Mouse (Mus musculus) myocyte (in vitro differentiated cells): Measurements from ENCODE around the gene Atp2a1. TPM values are rescaled to one million over a fixed set of nuclear protein-coding genes. Genes with fewer than 3 reads are reported as not detected.

Experiments used
- H3K27me3 ChIP-seq: one replicate; pipeline ENCODE4 v1.6.1; 2011; ENCODE audit not compliant: control insufficient read depth, insufficient read depth, insufficient read length
- H3K36me3 ChIP-seq: one replicate; pipeline ENCODE4 v1.6.1; 2011; ENCODE audit not compliant: control insufficient read depth, insufficient read depth
- H3K4me2 ChIP-seq: one replicate; pipeline ENCODE4 v1.6.1; 2011; ENCODE audit warnings: low read depth, control low read depth
- H3K4me3 ChIP-seq: one replicate; pipeline ENCODE4 v1.5.1; 2011; ENCODE audit warnings: mild to moderate bottlenecking, control low read depth, moderate library complexity
- H3K79me2 ChIP-seq: one replicate; pipeline ENCODE4 v1.6.1; 2011; ENCODE audit not compliant: control insufficient read depth, insufficient read depth
- H3ac ChIP-seq: one replicate; pipeline ENCODE4 v1.6.1; 2011; ENCODE audit not compliant: control insufficient read depth, insufficient read length
- CEBPB ChIP-seq: IDR thresholded peaks from 2 replicates; pipeline ENCODE4 v1.6.1; 2011; ENCODE audit warnings: mild to moderate bottlenecking, moderate library complexity; ENCODE audit not compliant: poor library complexity, insufficient read depth, severe bottlenecking
- E2F4 ChIP-seq: IDR thresholded peaks from one replicate; pipeline ENCODE4 v1.6.1; 2011; ENCODE audit warnings: mild to moderate bottlenecking, control low read depth, moderate library complexity; ENCODE audit not compliant: insufficient read depth
- MAX ChIP-seq: IDR thresholded peaks from one replicate; pipeline ENCODE4 v1.6.1; 2011; ENCODE audit warnings: low read depth, mild to moderate bottlenecking, control low read depth
- MYOD1 ChIP-seq, 3 experiments: IDR thresholded peaks; one replicate each; pipeline ENCODE4 v1.6.1; 2011; ENCODE audit warnings: control low read depth in 2 of 3, low read depth in 2 of 3, mild to moderate bottlenecking in 2 of 3, moderate library complexity in 1 of 3; ENCODE audit not compliant: insufficient read length in 2 of 3, control insufficient read depth in 1 of 3
- MYOG ChIP-seq, 3 experiments: IDR thresholded peaks; one replicate each; pipeline ENCODE4 v1.6.1; 2011; ENCODE audit warnings: control low read depth in 2 of 3, low read depth in 2 of 3, mild to moderate bottlenecking in 2 of 3; ENCODE audit not compliant: insufficient read length in 2 of 3, control insufficient read depth in 1 of 3, insufficient read depth in 1 of 3
- POLR2A ChIP-seq: IDR thresholded peaks from one replicate; pipeline ENCODE4 v1.6.1; 2011; ENCODE audit warnings: low read depth, mild to moderate bottlenecking, control low read depth, moderate library complexity; ENCODE audit not compliant: insufficient read length
- POLR2AphosphoS2 ChIP-seq: IDR thresholded peaks from one replicate; pipeline ENCODE4 v1.6.1; 2011; ENCODE audit warnings: low read depth, control low read depth; ENCODE audit not compliant: insufficient read length
- REST ChIP-seq: IDR thresholded peaks from one replicate; pipeline ENCODE4 v1.6.1; 2011; ENCODE audit warnings: mild to moderate bottlenecking, control low read depth, moderate library complexity; ENCODE audit not compliant: insufficient read depth, insufficient read length
- SRF ChIP-seq: IDR thresholded peaks from one replicate; pipeline ENCODE4 v1.6.1; 2011; ENCODE audit warnings: low read depth; ENCODE audit not compliant: control insufficient read depth, insufficient read length
- TCF12 ChIP-seq: IDR thresholded peaks from one replicate; pipeline ENCODE4 v1.6.1; 2011; ENCODE audit warnings: mild to moderate bottlenecking, control low read depth; ENCODE audit not compliant: poor library complexity, insufficient read depth, severe bottlenecking
- TCF3 ChIP-seq: IDR thresholded peaks from one replicate; pipeline ENCODE4 v1.6.1; 2011; ENCODE audit warnings: low read depth, control low read depth; ENCODE audit not compliant: insufficient read length
- USF1 ChIP-seq: IDR thresholded peaks from one replicate; pipeline ENCODE4 v1.6.1; 2011; ENCODE audit warnings: low read depth, mild to moderate bottlenecking, control low read depth, moderate library complexity
- polyA plus RNA-seq: library from polyadenylated mRNA; unstranded; fragments of >200 nt; fragmentation: generic; extraction: Trizol; gene quantifications from one replicate; pipeline ENCODE4 v1.2.1, GENCODE M21; 2012; ENCODE audit warnings: missing spikeins

Gene Atp2a1
- polyA plus RNA-seq, 1 experiment = 1,699 TPM

DNA sequence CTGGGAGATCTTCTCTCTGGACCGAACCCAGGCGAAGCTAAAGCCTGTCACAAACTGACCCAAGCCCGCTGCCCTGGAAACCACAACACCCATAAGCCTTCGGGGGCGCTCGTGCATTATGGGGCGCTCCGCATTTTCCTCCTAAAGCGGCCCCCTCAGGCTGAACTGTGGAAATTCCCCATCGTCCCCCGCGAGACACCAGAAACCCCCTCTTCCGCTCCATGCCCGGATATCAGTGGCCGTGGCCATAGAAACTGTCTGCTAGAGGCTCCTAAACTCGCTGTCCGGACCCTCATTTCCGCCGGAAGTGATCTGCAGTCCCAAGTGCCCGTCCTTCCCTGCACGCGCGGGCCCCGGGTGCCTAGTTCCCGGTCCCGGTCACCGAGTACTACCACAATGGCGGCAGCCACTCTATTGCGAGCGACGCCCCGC is 24.2 kb upstream of the Atp2a1 start, which contains the start of gene Tufm:
Gene Tufm, plus strand, starts transcription at position 310 of the 432 bp plus-strand sequence.
- H3K79me2 ChIP-seq = peaks cover 14% of the 10 kb centered on the region

DNA sequence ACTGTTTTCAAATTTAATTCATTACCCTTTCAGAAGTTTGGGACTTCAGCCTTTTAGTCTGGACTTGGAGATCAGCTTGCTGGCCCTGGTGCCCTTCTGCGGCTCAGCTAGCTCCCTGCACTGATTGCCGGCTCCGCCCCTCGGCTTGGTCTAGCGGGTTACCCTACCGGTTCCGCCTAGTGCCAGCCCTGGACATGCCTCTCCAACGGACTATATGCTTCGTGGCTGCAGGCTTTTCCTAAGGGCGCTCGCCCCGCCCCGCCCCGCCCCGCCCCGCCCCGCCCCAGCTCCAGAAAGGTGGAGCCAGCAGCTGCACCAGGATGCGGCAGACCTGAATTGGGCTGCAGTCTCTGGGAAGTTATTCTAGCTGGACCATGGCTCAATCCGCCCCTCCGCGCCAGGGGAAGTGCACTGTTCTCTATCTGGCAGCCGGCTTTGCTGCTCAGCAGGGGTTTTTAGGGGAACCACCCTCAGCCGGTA is 19.5 kb upstream of the Atp2a1 start:
- Histone ChIP-seq H3K27me3 (no peaks in the 10 kb centered on the region), H3K36me3 (no peaks in the 10 kb centered on the region), H3ac (no peak overlapping the region), H3K4me3 (no peak overlapping the region), H3K4me2 (peak overlapping the region; percentile 76), H3K79me2 (no peaks in the 10 kb centered on the region)
- no peak for TF ChIP-seq SRF
- TF ChIP-seq POLR2A = peak; percentile 81
- TF ChIP-seq TCF3 = no peak
- TF ChIP-seq MYOD1 (IDR thresholded peaks at IDR 0.05; ENCODE audit: control insufficient read depth in 1 of 3, insufficient read length in 2 of 3, low read depth in 2 of 3) = peak in 1 of 3 experiments; percentile 8
- no peak for TF ChIP-seq REST
- TF ChIP-seq MAX = no peak
- TF ChIP-seq USF1 = no peak
- peak; percentile 67 for TF ChIP-seq POLR2AphosphoS2
- TF ChIP-seq CEBPB = no peak
- TF ChIP-seq E2F4 = no peak
- no peak for TF ChIP-seq MYOG (IDR thresholded peaks at IDR 0.05; ENCODE audit: control insufficient read depth in 1 of 3, insufficient read depth in 1 of 3, insufficient read length in 2 of 3, low read depth in 2 of 3)
- TF ChIP-seq TCF12 = no peak

More for the DNA sequence above, 24.2 kb upstream of the Atp2a1 start, which contains the start of gene Tufm:
- Histone ChIP-seq H3K4me3 (peak within 1 kb of the TSS; percentile 58), H3K36me3 (peaks cover 11% of the 10 kb centered on the region), H3ac (peak within 1 kb of the TSS; percentile 84), H3K27me3 (no peaks in the 10 kb centered on the region), H3K4me2 (peak within 1 kb of the TSS; percentile 95)
- TF ChIP-seq POLR2A = peak; percentile 62
- no peak for TF ChIP-seq MYOG (IDR thresholded peaks at IDR 0.05; ENCODE audit: control insufficient read depth in 1 of 3, insufficient read depth in 1 of 3, insufficient read length in 2 of 3, low read depth in 2 of 3)

GRCm38 (mm10) chr7:126481699-126482098 is 18.8 kb upstream of the Atp2a1 start:
- Histone ChIP-seq H3K4me3 (no peak overlapping the region), H3K4me2 (peak overlapping the region; percentile 76), H3K79me2 (no peaks in the 10 kb centered on the region), H3K36me3 (no peaks in the 10 kb centered on the region), H3K27me3 (no peaks in the 10 kb centered on the region), H3ac (no peak overlapping the region)
- TF ChIP-seq REST (no peak), POLR2A (no peak), MYOD1 (IDR thresholded peaks at IDR 0.05; ENCODE audit: control insufficient read depth in 1 of 3, insufficient read length in 2 of 3, low read depth in 2 of 3) (no peak), TCF12 (no peak), CEBPB (no peak), TCF3 (no peak), POLR2AphosphoS2 (no peak), E2F4 (no peak), SRF (no peak), MAX (no peak), USF1 (no peak)

DNA sequence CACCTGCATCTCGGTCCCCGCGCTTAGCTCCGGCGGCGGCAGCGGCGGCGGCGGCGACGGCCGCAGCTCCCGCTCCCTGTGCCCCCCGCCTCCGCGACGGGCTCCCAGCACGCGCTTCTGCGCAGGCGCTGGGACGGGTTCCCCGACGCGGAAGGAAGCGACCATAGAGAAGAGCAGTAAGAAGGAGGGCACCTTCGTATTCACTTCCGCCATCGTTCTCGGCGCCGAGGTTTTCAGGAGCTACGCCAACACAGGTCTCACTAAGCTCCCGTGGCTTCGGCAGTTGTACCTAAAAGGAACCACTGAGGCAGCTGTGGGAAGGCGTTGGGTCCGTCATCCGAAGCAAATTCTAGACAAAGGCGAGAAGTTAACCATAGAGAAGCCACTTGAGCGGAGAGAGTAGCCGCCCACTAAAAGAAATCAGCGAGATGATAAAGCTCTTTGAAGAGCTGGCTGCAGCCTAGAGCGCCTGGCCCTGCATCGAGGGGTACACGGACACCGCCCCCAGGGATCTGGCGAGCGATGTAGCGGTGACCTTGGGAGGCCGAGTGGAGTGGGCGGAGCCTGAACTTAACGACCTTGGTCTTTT is 12.2 kb upstream of the Atp2a1 start, which contains the start of gene Sh2b1:
Gene Sh2b1, minus strand, starts transcription at position 432 of the 589 bp plus-strand sequence.
- H3K4me3 ChIP-seq = peak within 1 kb of the TSS; percentile 90
- H3K27me3 ChIP-seq = no peaks in the 10 kb centered on the region
- peak within 1 kb of the TSS; percentile 88 for H3ac ChIP-seq
- TF ChIP-seq POLR2AphosphoS2 = peak; percentile 44
- TF ChIP-seq POLR2A = peak; percentile 67
- peak in 1 of 3 experiments; percentile 11 for TF ChIP-seq MYOG (IDR thresholded peaks at IDR 0.05; ENCODE audit: control insufficient read depth in 1 of 3, insufficient read depth in 1 of 3, insufficient read length in 2 of 3, low read depth in 2 of 3)
- no peak for TF ChIP-seq REST
- H3K79me2 ChIP-seq = peaks cover 32% of the 10 kb centered on the region
- peaks cover 13% of the 10 kb centered on the region for H3K36me3 ChIP-seq
- peak within 1 kb of the TSS; percentile 94 for H3K4me2 ChIP-seq

- Histone ChIP-seq H3ac (peak overlapping the region; percentile 88), H3K4me2 (peak overlapping the region; percentile 75), H3K27me3 (no peaks in the 10 kb centered on the region), H3K36me3 (peaks cover 15% of the 10 kb centered on the region), H3K4me3 (peak overlapping the region; percentile 90), H3K79me2 (peaks cover 32% of the 10 kb centered on the region)
- peak; percentile 48 for TF ChIP-seq POLR2AphosphoS2
- TF ChIP-seq POLR2A = peak; percentile 56
- peak in 1 of 3 experiments; percentile 59 for TF ChIP-seq MYOG (IDR thresholded peaks at IDR 0.05; ENCODE audit: control insufficient read depth in 1 of 3, insufficient read depth in 1 of 3, insufficient read length in 2 of 3, low read depth in 2 of 3)
- peak in 2 of 3 experiments; percentile 35 to 63 for TF ChIP-seq MYOD1 (IDR thresholded peaks at IDR 0.05; ENCODE audit: control insufficient read depth in 1 of 3, insufficient read length in 2 of 3, low read depth in 2 of 3)
- TF ChIP-seq CEBPB = no peak
Measured at GRCm38 (mm10) chr7:126474486-126474955, 11.6 kb upstream of the Atp2a1 start.
